Mouse (Mus musculus) midbrain, embryonic 14.5 days (tissue): Measurements from ENCODE around the gene Ptprk. TPM values are rescaled to one million over a fixed set of nuclear protein-coding genes. Genes with fewer than 3 reads are reported as not detected.

ENCODE experiments used
- microRNA-seq: library from miRNA; unstranded; fragments of <30 nt; microRNA quantifications from one replicate; pipeline ENCODE4, GENCODE M21; 2016
- polyA plus RNA-seq: library from polyadenylated mRNA; unstranded; fragments of >200 nt; fragmentation: Nextera tagmentation; extraction: Ambion mirVana; gene quantifications from 2 replicates; pipeline ENCODE4 v1.2.1, GENCODE M21; 2014

Ptprk gene
- polyA plus RNA-seq, 1 experiment from 2014 or later = 26.4 TPM

Small RNAs within 50 kb of the gene (microRNA-seq; reads per million reads assigned to microRNA genes)
- not detected for gene Gm22370
